Mouse (Mus musculus) olfactory bulb, adult 2 months (tissue): ENCODE data around the gene Samd4b.

Experiments
- CTCF ChIP-seq: fragments of 200-500 bp; IDR thresholded peaks from 2 replicates; pipeline ENCODE4 v1.5.1; 2012; ENCODE audit warnings: low read depth, mild to moderate bottlenecking, low read length, moderate library complexity; ENCODE audit not compliant: insufficient read depth
- POLR2A ChIP-seq: fragments of 200-500 bp; IDR thresholded peaks from 2 replicates; pipeline ENCODE4 v1.6.1; 2012; ENCODE audit warnings: mild to moderate bottlenecking, low read depth, low read length, moderate library complexity; ENCODE audit not compliant: insufficient read depth

DNA sequence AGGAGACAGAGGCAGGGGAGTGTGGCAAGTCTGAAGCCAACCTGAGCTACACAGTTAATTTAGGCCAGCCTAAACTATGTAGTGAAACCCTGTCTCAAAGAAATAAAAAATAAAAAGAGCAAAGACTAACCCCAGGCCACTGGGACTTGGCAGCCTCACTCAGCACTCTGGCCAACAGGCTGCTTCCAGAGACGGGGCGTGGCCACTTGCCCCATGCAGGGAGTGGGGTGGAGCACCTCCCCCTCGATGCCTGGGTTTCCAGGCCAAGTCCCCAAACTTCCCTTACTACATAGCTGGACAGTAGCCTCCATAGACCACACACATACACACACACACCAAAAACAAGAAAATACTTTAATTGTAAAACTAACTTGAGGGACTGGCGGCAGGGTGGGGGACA lies 39.5 kb downstream of the Samd4b start:
- TF ChIP-seq CTCF (no peak), POLR2A (no peak)
